Mouse (Mus musculus): ENCODE results near the gene Cnnm2.

DNA sequence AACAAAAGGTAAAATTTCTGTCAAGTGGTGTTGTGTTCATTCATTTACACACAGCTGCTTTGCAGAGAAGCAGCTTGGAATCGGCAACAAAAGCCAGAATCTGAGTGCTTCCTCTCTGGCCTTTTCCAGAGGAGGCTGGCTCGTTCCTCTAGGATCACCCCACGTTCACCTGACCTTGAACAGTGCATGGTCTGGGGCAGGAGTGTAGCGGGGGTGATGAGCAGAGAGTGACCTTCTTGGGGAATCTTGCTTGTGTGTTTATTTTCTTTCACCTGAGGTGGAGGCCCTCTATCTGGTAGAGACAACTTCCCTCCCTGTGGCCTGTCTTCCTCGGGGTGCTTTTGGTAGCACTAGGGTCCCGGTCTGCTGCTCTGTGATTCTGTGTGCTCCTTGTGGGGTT is 94.8 kb downstream of the Cnnm2 start:
- no peak for TF ChIP-seq POLR2A (IDR thresholded peaks at IDR 0.05; ENCODE audit: extremely low read depth, insufficient read depth, low read length)
- no peak for TF ChIP-seq CTCF (IDR thresholded peaks at IDR 0.05; ENCODE audit: low read depth, low read length)
